Mouse (Mus musculus) CD8-positive naive resting alpha-beta T cell, adult 2 months (primary cell): ENCODE measurements around the gene Prr19.
"Not testable (repeated sequence)": the region's sequence is repeated elsewhere in the genome, so short reads cannot be mapped to it uniquely, and the experiment has no call there.

ENCODE experiments used
- DNase-seq, 2 experiments: peaks; one replicate each; pipeline ENCODE4 v3.0.0; 2022; ENCODE audit warnings: low read depth in 2 of 2, low spot score in 2 of 2

The Prr19 gene

DNA sequence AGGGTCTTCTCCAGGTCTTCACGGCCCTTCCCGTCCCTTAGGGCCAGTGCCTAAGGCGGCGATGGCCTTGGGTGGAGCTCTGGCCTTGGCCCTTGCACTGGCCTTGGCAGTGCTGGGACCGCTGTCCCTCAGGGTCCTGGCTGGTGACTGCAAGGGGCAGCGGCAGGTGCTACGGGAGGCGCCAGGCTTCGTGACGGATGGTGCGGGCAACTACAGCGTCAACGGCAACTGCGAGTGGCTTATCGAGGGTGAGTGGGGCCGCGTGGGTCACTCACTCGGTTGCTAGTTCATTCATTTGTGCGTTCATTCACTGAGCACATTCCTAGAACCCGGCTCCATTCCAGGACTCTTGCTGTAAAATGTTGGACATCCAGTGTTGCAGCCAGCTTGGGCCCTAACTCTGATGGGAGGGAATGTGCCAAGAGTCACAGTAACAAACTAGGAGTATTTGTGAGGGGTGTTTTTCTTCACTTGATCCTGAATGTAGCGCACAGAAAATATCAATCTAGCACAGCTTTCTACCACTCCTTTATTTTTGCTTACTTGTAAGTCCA is 16.3 kb downstream of the Prr19 start:
- DNase-seq: no peak

DNA sequence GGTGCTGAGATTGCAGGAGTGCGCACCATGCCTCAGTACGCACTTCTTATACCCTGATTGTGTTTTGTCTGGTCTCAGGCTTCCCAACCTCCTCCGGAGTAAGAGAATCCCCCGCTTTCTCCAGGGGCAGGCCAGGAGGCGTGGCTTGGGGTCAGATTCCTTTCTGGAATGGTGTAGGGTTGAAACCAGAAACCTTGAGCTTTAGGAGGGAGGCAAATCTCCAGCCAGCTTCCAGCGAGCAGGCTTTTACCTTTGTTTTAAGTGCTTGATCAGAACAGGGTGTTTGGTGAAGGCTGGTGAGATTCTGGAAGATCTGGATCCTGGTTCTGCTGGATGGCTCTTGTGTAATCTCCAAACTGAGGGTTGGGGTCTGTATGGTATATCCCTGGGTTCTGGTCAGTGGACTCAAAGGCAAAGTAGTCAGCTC is 20.9 kb downstream of the Prr19 start:
- DNase-seq: no peak

DNA sequence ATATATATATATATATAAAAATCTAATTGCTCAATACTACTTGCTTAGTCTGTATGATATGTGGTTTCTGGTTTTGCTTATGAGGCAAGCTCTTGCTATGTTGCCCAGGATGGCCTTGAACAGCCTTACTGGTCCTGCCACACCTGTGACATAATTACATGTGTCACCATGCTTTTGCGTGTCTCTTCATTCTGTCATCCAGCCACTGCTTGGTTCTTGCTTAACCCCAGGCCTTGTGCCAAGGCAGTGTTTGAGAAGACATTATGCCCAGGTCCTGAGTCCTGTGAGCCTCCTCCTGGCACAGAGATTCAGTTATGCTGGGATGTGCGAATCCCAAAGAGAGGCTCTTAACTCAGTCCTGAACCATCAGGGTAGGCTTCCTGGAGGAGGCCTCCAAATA is 22.0 kb downstream of the Prr19 start:
- no peak for DNase-seq

DNA sequence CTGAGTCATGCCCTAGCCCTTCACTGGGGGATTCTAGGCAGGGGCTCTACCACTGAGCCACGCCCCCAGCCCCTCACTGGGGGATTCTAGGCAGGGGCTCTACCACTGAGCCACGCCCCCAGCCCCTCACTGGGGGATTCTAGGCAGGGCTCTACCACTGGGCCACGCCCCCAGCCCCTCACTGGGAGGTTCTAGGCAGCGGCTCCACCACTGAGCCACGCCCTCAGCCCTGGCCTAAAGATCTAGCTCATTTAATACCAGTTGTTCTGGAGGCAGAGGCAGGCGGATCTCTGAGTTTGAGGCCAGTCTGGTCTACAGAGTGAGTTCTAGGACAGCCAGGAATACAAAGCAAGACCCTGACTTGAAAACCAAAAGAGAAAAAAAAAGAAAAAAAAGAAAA is 24.2 kb downstream of the Prr19 start:
- DNase-seq: not testable (repeated sequence)

DNA sequence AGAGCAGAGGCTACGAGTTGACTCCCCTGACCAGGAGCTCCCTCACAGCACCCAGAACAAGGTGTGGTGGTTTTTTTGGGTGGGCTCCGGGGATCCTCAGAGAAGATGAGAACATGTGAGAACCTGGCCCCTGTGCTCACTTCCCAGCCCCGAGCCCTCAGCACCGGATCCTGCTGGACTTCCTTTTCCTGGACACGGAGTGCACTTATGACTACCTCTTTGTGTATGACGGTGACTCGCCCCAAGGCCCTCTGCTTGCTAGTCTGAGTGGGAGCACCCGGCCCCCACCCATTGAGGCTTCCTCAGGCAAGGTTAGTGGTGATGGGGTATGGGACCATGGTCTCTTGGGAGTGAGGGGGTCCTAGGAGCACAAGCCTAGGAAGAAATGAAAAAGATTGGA is 25.0 kb downstream of the Prr19 start:
- DNase-seq: no peak

DNA sequence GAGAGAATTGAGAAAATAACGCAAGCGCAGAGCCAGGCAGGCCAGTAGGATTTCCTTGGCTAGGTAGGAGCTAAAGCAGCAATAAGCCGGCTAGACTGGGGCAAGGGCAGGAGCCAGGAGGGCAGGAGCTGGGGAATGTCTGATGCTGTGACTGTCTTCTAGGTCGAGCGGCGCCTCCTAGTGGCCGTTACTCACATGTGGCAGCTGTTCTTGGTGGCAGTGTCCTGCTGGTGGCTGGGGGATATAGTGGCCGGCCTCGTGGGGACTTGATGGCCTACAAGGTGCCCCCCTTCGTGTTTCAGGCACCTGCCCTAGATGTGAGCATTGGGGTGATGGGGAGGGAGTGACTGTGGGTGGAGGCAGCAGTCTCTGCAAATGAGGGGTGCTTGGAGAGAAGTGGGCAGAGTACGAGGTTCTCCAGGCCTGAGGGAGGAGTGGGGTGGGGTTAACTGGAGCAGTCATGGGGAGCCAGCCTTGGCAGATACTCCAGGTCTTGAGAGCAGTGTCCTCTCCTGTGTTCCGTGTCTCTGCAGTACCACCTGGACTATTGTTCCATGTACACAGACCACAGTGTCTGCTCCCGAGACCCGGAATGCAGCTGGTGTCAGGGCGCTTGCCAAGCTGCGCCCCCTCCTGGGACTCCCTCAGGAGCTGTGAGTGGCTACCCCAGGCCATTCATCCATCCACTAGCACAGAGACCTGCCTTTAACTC is 32.5 kb downstream of the Prr19 start:
- DNase-seq: peak; percentile 60 to 67

DNA sequence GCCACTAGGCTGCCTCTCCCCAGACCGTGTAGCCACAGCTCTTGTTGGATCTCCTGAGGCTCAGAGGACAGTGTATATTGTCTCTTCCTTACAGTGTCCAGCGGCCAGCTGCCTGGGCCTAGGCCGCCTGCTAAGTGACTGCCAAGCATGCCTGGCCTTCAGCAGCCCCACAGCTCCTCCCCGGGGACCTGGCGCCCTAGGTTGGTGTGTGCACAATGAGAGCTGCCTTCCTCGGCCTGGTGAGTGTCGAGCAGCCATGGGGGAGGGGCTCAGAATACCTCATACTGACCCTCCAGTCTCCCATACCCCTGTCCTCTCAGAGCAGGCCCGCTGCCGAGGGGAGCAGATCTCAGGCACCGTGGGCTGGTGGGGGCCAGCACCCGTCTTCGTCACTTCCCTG is 33.3 kb downstream of the Prr19 start:
- no peak for DNase-seq

DNA sequence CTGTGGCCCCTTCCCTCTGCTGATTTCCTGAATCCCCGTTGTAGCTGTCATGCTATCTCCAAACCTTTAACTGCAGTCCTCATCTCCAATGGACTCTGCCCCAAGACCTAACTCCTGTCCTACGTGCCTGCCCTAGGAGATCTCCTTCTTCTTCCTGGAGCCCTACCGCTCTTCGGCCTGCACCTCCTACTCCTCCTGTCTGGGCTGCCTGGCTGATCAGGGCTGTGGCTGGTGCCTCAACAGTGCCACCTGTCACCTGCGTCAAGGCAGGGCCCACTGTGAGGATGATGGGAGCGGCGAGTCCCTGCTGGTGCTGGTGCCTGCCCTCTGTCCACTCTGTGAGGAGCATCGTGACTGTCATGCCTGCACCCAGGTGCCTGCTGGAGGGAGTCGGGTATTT is 38.1 kb downstream of the Prr19 start:
- DNase-seq: no peak

DNA sequence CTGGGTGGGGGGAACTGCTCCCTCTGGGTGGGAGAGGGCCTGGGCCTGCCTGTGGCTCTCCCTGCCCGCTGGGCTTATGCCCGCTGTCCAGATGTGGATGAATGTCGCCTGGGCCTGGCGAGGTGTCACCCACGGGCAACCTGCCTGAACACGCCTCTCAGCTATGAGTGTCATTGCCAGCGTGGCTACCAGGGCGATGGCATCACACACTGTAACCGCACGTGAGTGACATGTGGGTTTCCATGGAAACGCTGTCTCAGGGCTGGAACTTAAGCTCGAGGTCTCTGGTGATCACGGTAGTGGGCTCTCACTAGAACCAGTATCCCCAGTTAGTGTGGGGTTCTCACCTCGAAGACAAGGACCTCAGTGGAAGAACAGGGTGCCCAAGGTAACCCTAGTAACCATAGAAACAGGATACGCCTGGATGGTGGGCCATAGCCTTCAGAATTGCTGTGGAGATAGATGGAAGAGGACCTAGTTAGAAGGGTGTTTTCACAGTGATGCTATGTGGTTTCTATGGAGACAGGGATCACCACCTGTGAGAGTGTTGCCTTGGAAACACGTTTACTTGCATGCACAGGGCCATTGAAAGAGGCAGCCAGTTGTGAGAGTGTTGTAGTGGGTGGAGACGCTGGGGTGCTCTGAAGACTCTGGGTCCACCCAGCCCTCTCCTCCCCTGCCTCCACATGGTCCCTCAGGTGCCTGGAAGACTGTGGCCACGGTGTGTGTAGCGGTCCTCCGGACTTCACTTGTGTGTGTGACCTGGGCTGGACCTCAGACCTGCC is 40.0 kb downstream of the Prr19 start:
- no peak for DNase-seq

DNA sequence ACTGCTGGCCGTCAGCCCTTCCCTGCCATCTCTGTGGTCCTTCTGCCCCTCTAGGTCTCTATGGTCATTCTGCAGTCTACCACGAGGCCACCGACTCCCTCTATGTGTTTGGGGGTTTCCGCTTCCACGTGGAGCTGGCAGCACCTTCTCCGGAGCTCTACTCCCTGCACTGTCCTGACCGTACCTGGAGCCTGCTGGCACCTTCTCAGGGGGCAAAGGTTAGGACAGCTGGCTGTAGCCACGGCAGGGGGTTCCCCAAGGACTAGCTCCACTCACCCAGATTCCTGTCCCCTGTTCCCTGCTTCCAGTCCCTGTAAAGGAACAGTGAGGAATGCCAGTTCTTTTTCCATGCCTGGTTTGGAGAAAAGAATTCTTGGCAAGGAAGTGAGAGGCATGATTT is 47.6 kb downstream of the Prr19 start:
- DNase-seq: no peak
